Mouse (Mus musculus): ENCODE results near the gene Nudt16l1. TPM values are rescaled to one million over a fixed set of nuclear protein-coding genes. Genes with fewer than 3 reads are reported as not detected.

Nudt16l1 gene
- polyA plus RNA-seq, 1 experiment from 2014 or later, result 139 TPM

DNA sequence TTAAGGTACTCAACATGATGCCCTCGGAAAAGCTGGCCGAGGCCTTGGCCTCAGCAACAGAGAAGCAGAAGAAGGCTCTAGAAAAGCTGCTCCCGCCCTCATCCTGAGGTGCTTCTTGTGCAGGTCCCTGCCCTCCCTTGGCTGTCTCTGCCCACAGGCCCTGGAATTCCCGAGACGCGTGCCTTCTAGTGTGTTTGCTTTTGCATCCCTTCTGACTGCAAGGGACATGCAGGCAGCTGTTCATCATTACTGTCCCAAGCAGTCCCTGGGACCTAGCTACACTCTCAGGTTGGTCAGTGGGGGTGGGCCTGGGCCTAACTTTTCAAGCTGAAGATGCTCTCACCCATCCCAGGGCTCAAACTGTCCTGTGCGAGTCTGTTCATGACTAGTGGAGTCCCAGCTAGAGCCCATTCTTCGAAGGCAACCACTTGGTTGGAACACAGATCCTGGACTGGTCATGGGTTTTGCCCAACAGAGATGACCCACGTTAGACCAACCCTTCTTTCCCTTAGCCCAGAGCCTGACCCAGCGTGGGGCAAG, 1.8 kb downstream of the Nudt16l1 start:
- WGBS, result 91% methylated on average over 10 of the region's 10 CpGs
- H3K27me3 ChIP-seq, result no peaks in the 10 kb centered on the region
- peaks cover 68% of the 10 kb centered on the region for H3K36me3 ChIP-seq
- peak overlapping the region; percentile 98 for H3K4me2 ChIP-seq (replicated peaks)
- no peak for ATAC-seq (replicated peaks)
- H3K9ac ChIP-seq (replicated peaks), result no peak overlapping the region
- peak overlapping the region; percentile 92; the same call in 1 of the 2 replicates for H3K4me3 ChIP-seq
- H3K9me3 ChIP-seq, result no peaks in the 10 kb centered on the region
- peaks cover 16% of the 10 kb centered on the region for H3K4me1 ChIP-seq
- no peak overlapping the region for H3K27ac ChIP-seq (replicated peaks)

DNA sequence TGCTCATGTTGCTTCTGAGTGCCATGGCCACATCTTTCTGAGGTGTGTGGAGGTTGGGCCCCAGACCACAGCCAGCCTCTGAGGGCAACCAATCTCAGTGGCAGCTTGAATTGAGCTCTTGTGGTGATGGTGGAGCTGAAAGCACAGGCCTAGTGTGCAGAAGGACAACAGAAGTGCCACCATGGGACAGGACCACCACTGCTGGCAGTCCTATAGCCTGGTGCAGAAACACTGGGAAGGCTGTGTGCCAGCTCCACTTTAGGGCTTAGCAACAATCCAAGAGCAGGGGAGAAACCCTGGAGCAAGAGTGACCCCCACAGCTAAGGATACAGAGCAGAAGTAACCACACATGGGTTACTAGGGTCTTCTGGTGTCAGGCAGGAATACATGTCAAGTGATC, 2.5 kb downstream of the Nudt16l1 start:
- no peaks in the 10 kb centered on the region for H3K27me3 ChIP-seq
- H3K36me3 ChIP-seq, result peaks cover 68% of the 10 kb centered on the region
- no peak overlapping the region for H3K4me3 ChIP-seq
- no peak overlapping the region for H3K27ac ChIP-seq (replicated peaks)
- ATAC-seq (replicated peaks), result no peak
- H3K4me2 ChIP-seq (replicated peaks), result no peak overlapping the region
- H3K4me1 ChIP-seq, result peaks cover 16% of the 10 kb centered on the region
- no peak overlapping the region for H3K9ac ChIP-seq (replicated peaks)
- H3K9me3 ChIP-seq, result no peaks in the 10 kb centered on the region

DNA sequence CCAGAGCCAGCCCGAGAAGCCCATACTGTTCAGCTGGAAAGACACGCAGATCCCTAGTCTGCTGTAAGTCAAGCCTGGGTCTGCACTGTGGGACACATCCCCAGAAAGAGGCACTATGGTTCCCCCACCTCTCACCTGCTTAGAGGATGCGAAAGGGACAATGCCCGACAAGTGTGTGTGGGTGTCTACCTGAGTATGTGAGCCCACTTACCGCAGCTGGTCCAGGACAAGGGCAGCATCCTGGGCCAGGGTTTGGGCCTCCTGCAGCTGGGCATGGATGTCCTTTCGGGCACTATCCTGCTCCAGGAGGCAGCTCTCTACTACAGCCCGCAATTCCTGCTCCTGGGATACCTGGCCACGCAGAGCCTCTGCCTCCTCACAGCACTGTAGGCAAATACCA, 4.3 kb downstream of the Nudt16l1 start:
- H3K27me3 ChIP-seq, result no peaks in the 10 kb centered on the region
- H3K9me3 ChIP-seq, result no peaks in the 10 kb centered on the region
- peaks cover 74% of the 10 kb centered on the region for H3K36me3 ChIP-seq
- H3K27ac ChIP-seq (replicated peaks), result no peak overlapping the region
- no peak overlapping the region for H3K4me2 ChIP-seq (replicated peaks)
- 91% methylated on average over 8 of the region's 8 CpGs for WGBS
- ATAC-seq (replicated peaks), result no peak
- no peak overlapping the region for H3K4me3 ChIP-seq
- peaks cover 16% of the 10 kb centered on the region for H3K4me1 ChIP-seq
- no peak overlapping the region for H3K9ac ChIP-seq (replicated peaks)

DNA sequence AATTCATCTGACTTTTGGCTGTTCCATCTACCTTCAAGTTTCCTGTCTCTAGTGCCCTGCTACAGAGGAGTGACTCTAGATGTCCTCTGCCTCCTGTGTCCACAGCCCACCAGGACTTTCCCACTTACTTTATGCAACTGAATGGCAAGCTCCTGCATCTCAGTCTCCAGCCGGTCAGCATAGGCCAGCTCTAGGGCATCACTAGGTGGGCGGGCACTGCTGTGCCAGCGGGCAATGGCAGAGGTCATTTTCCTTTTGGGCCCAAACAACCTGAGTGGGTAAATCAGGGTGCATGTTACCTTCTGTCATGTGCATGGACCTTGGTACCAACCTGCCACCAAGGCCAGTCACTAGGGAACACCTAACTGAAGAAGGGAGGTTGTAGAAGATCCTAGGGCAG, 4.9 kb downstream of the Nudt16l1 start:
- no peak for ATAC-seq (replicated peaks)
- 95% methylated on average over 3 of the region's 3 CpGs for WGBS
- H3K36me3 ChIP-seq, result peaks cover 80% of the 10 kb centered on the region
- no peak overlapping the region for H3K4me2 ChIP-seq (replicated peaks)
- no peak overlapping the region for H3K9ac ChIP-seq (replicated peaks)
- H3K9me3 ChIP-seq, result no peaks in the 10 kb centered on the region
- no peak overlapping the region for H3K27ac ChIP-seq (replicated peaks)
- H3K4me3 ChIP-seq, result no peak overlapping the region
- no peaks in the 10 kb centered on the region for H3K27me3 ChIP-seq
- H3K4me1 ChIP-seq, result peaks cover 14% of the 10 kb centered on the region

DNA sequence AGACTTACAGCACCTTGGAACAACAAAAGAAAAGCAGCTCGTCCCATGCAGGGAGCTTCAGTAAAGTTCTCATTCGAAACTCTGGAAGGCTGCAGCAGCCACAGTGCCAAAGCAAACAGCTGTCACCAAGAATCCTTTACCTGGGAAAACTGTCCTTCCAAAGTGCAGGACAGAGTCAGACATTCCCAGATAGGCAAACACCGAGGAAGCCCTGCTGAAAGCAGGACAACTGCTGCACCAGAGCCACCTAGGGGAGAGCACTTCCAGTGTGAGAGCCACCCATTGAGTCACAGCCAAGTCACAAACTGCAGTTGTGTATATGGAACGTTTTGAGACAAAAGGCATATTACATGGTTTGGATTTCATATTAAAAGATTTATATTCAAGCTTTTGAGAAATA, 6.9 kb downstream of the Nudt16l1 start:
- Histone ChIP-seq H3K36me3 (peaks cover 88% of the 10 kb centered on the region), H3K4me1 (peaks cover 1% of the 10 kb centered on the region), H3K4me3 (no peak overlapping the region), H3K4me2 (replicated peaks) (no peak overlapping the region), H3K9me3 (no peaks in the 10 kb centered on the region), H3K27me3 (no peaks in the 10 kb centered on the region), H3K27ac (replicated peaks) (no peak overlapping the region), H3K9ac (replicated peaks) (no peak overlapping the region)
- ATAC-seq (replicated peaks), result no peak
- 83% methylated on average over 4 of the region's 4 CpGs for WGBS

DNA sequence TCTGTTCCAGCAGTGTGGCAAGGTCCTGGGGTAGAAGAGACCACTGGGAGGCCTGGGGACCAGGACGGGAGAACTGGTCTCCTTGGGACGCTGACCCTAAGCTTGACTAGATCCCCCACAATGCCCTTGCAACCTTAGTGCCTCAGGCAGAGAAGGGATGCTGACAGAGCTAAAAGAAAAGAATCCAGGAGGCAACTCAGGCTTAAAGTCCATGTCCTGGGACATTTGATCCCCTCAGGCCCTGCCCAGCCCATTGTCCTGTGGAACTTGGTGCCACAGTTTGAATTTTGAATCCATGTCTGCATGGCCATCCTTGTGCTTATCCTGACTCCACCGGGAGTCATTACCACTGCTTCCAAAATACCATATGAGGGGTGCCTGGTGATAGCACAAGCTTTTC, 7.6 kb downstream of the Nudt16l1 start:
- H3K4me3 ChIP-seq, result no peak overlapping the region
- no peaks in the 10 kb centered on the region for H3K9me3 ChIP-seq
- WGBS, result 90% methylated on average over 3 of the region's 3 CpGs
- no peak for ATAC-seq (replicated peaks)
- peaks cover 87% of the 10 kb centered on the region for H3K36me3 ChIP-seq
- H3K27me3 ChIP-seq, result no peaks in the 10 kb centered on the region
- H3K9ac ChIP-seq (replicated peaks), result no peak overlapping the region
- H3K4me1 ChIP-seq, result no peaks in the 10 kb centered on the region
- no peak overlapping the region for H3K4me2 ChIP-seq (replicated peaks)
- no peak overlapping the region for H3K27ac ChIP-seq (replicated peaks)

DNA sequence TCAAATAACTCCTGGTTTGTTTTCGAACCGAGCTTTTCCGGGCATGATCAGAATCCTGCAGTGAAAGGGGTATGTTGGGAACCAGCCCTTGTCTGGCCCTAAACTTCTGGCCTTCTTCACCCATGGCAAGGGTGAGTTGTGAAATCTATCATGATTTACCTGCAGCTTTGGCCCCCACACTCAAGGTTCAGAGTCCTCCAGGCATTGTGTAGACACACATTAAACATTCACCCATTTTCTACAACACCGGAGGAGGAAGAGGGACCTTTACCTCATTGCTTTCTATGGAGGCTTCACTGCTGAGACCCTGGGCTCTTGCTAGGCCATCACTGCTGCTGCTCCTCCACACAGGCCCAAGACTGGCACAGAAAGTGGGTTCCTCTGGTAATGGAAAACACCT, 8.8 kb downstream of the Nudt16l1 start:
- H3K9ac ChIP-seq (replicated peaks), result no peak overlapping the region
- H3K27ac ChIP-seq (replicated peaks), result no peak overlapping the region
- H3K4me1 ChIP-seq, result no peaks in the 10 kb centered on the region
- WGBS, result 79% methylated on average over 4 of the region's 4 CpGs
- no peak overlapping the region for H3K4me2 ChIP-seq (replicated peaks)
- no peak for ATAC-seq (replicated peaks)
- no peaks in the 10 kb centered on the region for H3K27me3 ChIP-seq
- no peaks in the 10 kb centered on the region for H3K9me3 ChIP-seq
- H3K4me3 ChIP-seq, result no peak overlapping the region
- H3K36me3 ChIP-seq, result peaks cover 87% of the 10 kb centered on the region

DNA sequence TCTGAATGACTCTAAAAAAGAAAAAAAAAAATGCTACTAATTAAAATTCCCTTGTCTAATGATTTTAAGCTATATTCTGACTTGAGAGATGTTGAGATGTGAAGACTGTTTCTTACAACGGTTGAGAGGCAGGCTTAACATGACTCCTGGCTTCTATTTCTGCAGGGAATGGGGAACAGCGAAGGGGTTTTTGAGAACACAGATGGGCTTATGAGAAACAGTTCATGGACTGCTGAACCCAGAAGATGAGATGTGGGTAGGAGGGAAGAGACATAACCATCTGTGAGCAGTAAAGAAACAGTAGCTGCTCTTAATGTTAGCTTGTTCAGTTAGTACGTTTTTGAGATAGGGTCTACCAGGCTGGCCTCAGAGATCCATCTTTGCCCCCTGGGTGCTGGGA, 18.0 kb downstream of the Nudt16l1 start:
- 91% methylated on average over 3 of the region's 3 CpGs for WGBS
- no peaks in the 10 kb centered on the region for H3K27me3 ChIP-seq
- no peak for ATAC-seq (replicated peaks)
- H3K9me3 ChIP-seq, result no peaks in the 10 kb centered on the region
- no peak overlapping the region for H3K4me2 ChIP-seq (replicated peaks)
- H3K27ac ChIP-seq (replicated peaks), result no peak overlapping the region
- H3K36me3 ChIP-seq, result peaks cover 50% of the 10 kb centered on the region
- H3K4me1 ChIP-seq, result no peaks in the 10 kb centered on the region
- H3K9ac ChIP-seq (replicated peaks), result no peak overlapping the region
- no peak overlapping the region for H3K4me3 ChIP-seq

DNA sequence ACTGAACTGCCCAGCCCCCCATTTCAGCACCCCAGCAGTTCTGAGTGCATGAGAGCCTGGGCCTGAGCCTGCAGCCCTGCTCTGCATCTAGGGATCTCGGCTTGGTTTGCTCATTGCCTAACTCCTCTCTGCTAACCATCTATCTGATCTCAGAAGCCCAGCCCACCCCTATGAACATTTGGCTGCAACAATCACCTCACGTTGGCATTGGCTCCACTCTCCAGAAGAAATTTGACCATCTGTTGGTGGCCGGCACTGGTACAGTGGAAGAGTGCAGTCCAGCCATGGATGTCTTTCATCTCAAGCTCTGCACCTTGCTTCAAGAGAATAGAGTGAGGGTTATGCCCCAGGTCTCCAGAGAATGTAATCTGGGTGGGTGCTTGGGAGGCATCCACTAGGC, 18.9 kb downstream of the Nudt16l1 start:
- Histone ChIP-seq H3K4me3 (no peak overlapping the region), H3K36me3 (peaks cover 43% of the 10 kb centered on the region), H3K4me1 (peaks cover 7% of the 10 kb centered on the region), H3K27ac (replicated peaks) (no peak overlapping the region), H3K27me3 (no peaks in the 10 kb centered on the region), H3K4me2 (replicated peaks) (no peak overlapping the region), H3K9ac (replicated peaks) (no peak overlapping the region), H3K9me3 (no peaks in the 10 kb centered on the region)
- 90% methylated on average over 3 of the region's 3 CpGs for WGBS
- ATAC-seq (replicated peaks), result no peak

DNA sequence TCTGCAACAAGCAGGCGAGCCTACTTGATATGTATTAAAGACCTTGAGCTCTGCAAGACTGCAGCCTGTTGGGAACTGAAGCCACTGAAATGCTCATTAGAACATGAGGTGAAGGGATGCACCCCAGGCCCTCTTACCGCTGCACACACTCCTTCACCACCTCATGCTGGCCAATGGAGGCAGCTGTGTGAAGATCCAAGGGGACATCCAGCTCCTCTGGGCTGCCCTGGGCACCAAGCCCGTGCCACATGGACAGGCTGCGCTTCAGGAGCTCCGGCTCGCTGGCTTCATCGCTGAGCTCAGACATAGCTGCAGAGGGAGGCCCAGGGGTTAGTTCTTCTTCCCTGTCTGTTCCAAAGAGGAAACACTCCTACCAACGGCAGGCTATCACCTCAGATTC, 21.7 kb downstream of the Nudt16l1 start:
- Histone ChIP-seq H3K9ac (replicated peaks) (no peak overlapping the region), H3K9me3 (no peaks in the 10 kb centered on the region), H3K4me2 (replicated peaks) (no peak overlapping the region), H3K36me3 (peaks cover 15% of the 10 kb centered on the region), H3K4me3 (no peak overlapping the region), H3K4me1 (peaks cover 22% of the 10 kb centered on the region), H3K27ac (replicated peaks) (no peak overlapping the region), H3K27me3 (no peaks in the 10 kb centered on the region)
- 91% methylated on average over 8 of the region's 8 CpGs for WGBS
- no peak for ATAC-seq (replicated peaks)

DNA sequence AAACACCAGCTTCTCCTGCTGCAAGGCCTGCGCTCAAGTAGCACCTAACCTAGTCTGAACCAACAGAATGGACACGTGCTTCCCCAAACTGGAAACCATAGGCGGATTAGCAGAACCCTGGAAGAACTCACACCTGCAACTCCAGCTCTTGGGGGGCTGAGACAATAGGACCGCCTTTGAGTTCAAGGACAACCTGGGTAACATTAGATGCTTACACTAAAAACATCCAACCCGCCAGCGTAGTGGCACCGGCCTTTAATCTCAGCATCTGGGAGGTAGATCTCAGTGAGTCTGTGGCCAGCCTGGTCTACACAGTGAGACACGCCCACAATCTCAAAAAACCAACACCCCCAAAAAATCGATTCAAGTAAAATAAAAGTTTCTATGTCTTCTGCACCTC, 24.8 kb downstream of the Nudt16l1 start:
- peak overlapping the region; percentile 80 for H3K4me3 ChIP-seq
- H3K9me3 ChIP-seq, result no peaks in the 10 kb centered on the region
- peak overlapping the region; percentile 77 for H3K9ac ChIP-seq (replicated peaks)
- H3K36me3 ChIP-seq, result no peaks in the 10 kb centered on the region
- H3K27ac ChIP-seq (replicated peaks), result 0 out of 2 replicates have a peak overlapping the region, but pooled peaks have one; percentile 85
- WGBS, result 37% methylated on average over 9 of the region's 9 CpGs
- ATAC-seq (replicated peaks), result no peak
- peaks cover 25% of the 10 kb centered on the region for H3K4me1 ChIP-seq
- no peaks in the 10 kb centered on the region for H3K27me3 ChIP-seq
- H3K4me2 ChIP-seq (replicated peaks), result peak overlapping the region; percentile 68

DNA sequence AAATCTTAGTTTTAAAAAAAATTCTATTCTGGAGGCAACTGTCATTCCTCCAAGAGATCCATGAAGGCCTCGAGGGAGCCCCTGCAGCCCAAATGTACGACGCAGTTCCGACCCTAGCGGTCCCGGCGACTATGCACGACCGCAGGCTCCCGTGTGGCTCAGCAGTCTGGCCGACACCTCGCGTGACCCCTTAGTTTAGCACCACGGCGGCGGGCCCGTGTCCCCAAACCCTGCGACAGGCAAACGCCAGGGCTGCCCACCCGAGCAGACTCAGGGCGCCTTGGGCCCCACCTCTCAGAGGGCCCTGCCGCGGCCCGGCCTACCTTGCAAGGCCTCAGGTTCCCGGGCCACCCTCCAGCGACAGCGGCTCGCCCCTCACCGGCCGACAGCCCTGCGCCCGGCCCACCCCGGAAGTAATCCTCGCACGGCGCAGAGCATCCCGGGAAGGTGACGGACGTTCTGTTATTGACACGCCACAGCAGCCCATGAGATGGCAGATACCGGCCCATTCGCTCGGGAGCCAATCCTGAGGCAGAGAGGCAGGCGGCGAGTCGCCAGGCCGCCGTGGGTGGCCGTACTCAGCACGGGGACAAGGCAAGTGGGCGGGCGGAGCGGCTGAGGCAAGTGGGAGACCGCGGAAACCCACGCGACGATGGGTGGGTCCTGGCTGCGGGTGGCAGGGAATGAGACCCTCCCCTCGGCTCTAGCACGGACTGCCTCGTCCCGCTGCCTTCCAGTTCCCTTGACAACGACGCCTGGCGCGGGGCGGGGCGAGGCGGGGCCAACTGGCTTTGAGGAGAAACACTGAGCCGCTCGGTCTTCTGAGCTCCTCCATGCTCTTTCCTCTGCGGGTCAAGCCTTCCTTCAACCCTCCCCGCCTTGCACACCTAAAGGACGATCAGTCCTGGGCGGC, 25.5 kb downstream of the Nudt16l1 start, which contains the start of gene Anks3:
Gene Anks3, minus strand, starts transcription at position 409 of the 913 bp plus-strand sequence.
- no peaks in the 10 kb centered on the region for H3K27me3 ChIP-seq
- WGBS, result under 1% methylated on average over 76 of the region's 76 CpGs
- H3K27ac ChIP-seq (replicated peaks), result peak within 1 kb of the TSS; percentile 85
- peak within 1 kb of the TSS; percentile 77 for H3K9ac ChIP-seq (replicated peaks)
- no peaks in the 10 kb centered on the region for H3K9me3 ChIP-seq
- peak within 1 kb of the TSS; percentile 80 for H3K4me3 ChIP-seq
- peaks cover 25% of the 10 kb centered on the region for H3K4me1 ChIP-seq
- no peaks in the 10 kb centered on the region for H3K36me3 ChIP-seq
- peak; percentile 99 for ATAC-seq (replicated peaks)
- H3K4me2 ChIP-seq (replicated peaks), result peak within 1 kb of the TSS; percentile 68
